Mouse (Mus musculus) activated CD4-positive, CD25-positive, alpha-beta regulatory T cell (primary cell): ENCODE measurements around the gene Wdfy4. TPM values are rescaled to one million over a fixed set of nuclear protein-coding genes. Genes with fewer than 3 reads are reported as not detected.

ENCODE experiments used
- polyA plus RNA-seq, 2 experiments: library from polyadenylated mRNA; unstranded; fragments of 100-300 nt; shearing (Covaris generic); gene quantifications; one replicate each; pipeline ENCODE4 v1.2.1; 2017

Gene Wdfy4
- polyA plus RNA-seq, result under 1 TPM; 0.24 to 0.37 TPM

GRCm38 (mm10) chr14:33185068-33185800 lies at the start of gene Wdfy4:
Wdfy4 (minus strand) TSS chr14:33185508.

GRCm38 (mm10) chr14:33213823-33214766 lies 28.8 kb upstream of the Wdfy4 start, which contains the start of gene Arhgap22:
Arhgap22 (plus strand) TSS chr14:33214026.

GRCm38 (mm10) chr14:32991082-32991481 lies 194.2 kb downstream of the Wdfy4 start, which contains the start of gene Lrrc18:
Lrrc18 (plus strand) TSS chr14:32991382.

Other genes with a start within 250 kb of the Wdfy4 start
- gene Lrrc18, start 194.1 kb downstream of the Wdfy4 start, polyA plus RNA-seq, result not detected
- not detected for gene Arhgap22, start 28.5 kb upstream of the Wdfy4 start, polyA plus RNA-seq